Mouse (Mus musculus): ENCODE data around the gene Pde4c. TPM values are rescaled to one million over a fixed set of nuclear protein-coding genes. Genes with fewer than 3 reads are reported as not detected.

Pde4c gene
- polyA plus RNA-seq, 1 experiment from 2014 or later = 0.45 TPM

DNA sequence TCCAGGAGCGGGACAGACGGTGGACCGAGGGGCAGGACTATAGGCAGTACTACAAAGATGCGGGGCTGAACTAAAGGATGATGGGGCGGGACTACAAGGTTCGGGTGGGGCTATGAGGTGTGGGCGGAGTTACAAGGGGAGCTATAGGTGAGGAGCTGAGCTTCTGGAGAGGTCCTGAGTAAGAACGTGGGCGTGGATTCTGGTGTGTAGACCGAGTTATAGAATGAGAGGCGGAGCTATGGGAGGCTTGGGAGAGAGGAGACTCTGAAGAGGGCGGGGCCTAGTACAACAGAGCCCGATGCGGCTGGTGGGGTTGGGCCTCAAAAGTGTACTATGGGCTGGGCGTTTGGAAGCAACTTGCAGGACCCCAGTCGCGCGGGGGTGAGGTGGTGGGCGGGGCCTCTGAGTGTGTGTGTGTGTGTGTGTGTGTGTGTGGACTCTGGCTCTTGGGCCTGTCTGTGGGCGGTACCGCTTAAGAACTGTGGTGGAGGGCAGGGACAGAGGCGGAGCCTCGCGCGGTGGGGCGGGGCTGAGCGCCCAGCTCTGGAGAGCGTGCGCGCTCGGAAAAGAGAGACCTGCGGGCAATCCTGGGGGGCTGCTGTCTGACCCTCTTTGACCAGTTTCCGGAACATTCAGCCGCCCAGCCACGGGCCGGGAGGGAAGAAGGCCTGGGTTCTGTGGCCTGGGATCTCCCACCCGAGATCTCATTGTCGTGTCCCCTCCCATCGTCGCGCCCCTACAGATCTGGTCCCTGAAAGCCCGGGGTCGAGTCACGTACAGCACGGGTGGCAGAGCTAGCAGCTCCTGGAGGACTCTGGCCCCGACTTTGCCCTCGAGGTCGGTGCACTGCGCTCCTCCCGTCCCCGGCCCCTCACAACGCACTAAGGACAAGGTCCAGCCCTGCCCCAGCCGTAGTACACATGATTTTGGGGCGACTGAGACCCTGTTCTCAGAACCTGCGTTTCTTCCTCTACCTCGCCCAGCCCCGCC lies 73.9 kb downstream of the Pde4c start:
- Histone ChIP-seq H3K36me3 (no peaks in the 10 kb centered on the region), H3K27me3 (ENCODE audit: insufficient read depth, poor library complexity, severe bottlenecking) (peaks cover 89% of the 10 kb centered on the region), H3K4me1 (peaks cover 29% of the 10 kb centered on the region), H3K9me3 (no peaks in the 10 kb centered on the region), H3K27ac (peak overlapping the region; percentile 86), H3K4me3 (peak overlapping the region; percentile 68)
- DNase-seq (ENCODE audit: low spot score) = peak; percentile 97
- under 1% methylated on average over 56 of the region's 57 CpGs for WGBS

DNA sequence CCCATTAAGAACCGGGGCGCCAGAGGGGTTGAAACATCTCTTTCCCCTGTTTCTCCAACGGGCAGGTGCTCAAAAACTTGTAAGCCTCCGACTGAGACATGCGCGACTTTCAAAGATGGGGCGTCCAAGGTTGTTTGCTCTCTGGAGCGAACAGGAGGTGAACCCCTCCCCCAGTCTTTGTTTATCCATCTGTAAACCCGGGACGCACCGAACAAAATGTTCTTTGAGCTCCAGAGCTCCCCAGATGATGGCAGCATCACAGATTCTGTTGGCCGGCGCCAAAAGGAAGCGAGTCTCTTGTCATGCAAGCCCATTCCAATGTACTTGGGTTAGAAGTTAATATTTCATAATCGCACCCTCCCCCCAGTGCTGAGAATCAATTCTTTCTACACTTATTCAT lies 74.8 kb downstream of the Pde4c start:
- WGBS = 12% methylated on average over 15 of the region's 15 CpGs
- no peaks in the 10 kb centered on the region for H3K9me3 ChIP-seq
- DNase-seq (ENCODE audit: low spot score) = no peak
- H3K4me1 ChIP-seq = peaks cover 20% of the 10 kb centered on the region
- H3K27me3 ChIP-seq (ENCODE audit: insufficient read depth, poor library complexity, severe bottlenecking) = peaks cover 92% of the 10 kb centered on the region
- H3K4me3 ChIP-seq = peak overlapping the region; percentile 68
- H3K27ac ChIP-seq = no peak overlapping the region
- H3K36me3 ChIP-seq = no peaks in the 10 kb centered on the region

GRCm38 (mm10) chr8:70800648-70801047 lies 77.1 kb downstream of the Pde4c start:
- H3K9me3 ChIP-seq = no peaks in the 10 kb centered on the region
- no peaks in the 10 kb centered on the region for H3K36me3 ChIP-seq
- peaks cover 35% of the 10 kb centered on the region for H3K4me1 ChIP-seq
- 36% methylated on average over 10 of the region's 10 CpGs for WGBS
- no peak overlapping the region for H3K27ac ChIP-seq
- no peak for DNase-seq (ENCODE audit: low spot score)
- H3K27me3 ChIP-seq (ENCODE audit: insufficient read depth, poor library complexity, severe bottlenecking) = peaks cover 88% of the 10 kb centered on the region
- no peak overlapping the region for H3K4me3 ChIP-seq

Small RNA genes lying within 50 kb of the gene (microRNA-seq; reads per million reads assigned to microRNA genes)
- gene Mir7240 = 1.0 reads per million

Other genes with a start within 250 kb of the Pde4c start
- 15.6 and 15.7 TPM in 2 replicates for gene Klhl26, start 246.8 kb upstream of the Pde4c start, polyA plus RNA-seq (2016; fragmentation: Nextera tagmentation; extraction: Ambion mirVana)
- 1.2 and 3.6 TPM in 2 replicates for gene Tmem59l, start 236.4 kb upstream of the Pde4c start, polyA plus RNA-seq (2016; fragmentation: Nextera tagmentation; extraction: Ambion mirVana)
- gene Crlf1, start 230.6 kb upstream of the Pde4c start, polyA plus RNA-seq (2016; fragmentation: Nextera tagmentation; extraction: Ambion mirVana) = 1.8 and 3.2 TPM in 2 replicates
- gene Rex1bd, start 217.0 kb upstream of the Pde4c start, polyA plus RNA-seq (2016; fragmentation: Nextera tagmentation; extraction: Ambion mirVana) = 127 and 128 TPM in 2 replicates
- 751 and 801 TPM in 2 replicates for gene Uba52, start 212.9 kb upstream of the Pde4c start, polyA plus RNA-seq (2016; fragmentation: Nextera tagmentation; extraction: Ambion mirVana)
- 295 and 310 TPM in 2 replicates for gene Fkbp8, start 196.0 kb upstream of the Pde4c start, polyA plus RNA-seq (2016; fragmentation: Nextera tagmentation; extraction: Ambion mirVana)
- 67.0 and 68.3 TPM in 2 replicates for gene Kxd1, start 195.8 kb upstream of the Pde4c start, polyA plus RNA-seq (2016; fragmentation: Nextera tagmentation; extraction: Ambion mirVana)
- 15.8 and 18.5 TPM in 2 replicates for gene Ell, start 184.3 kb upstream of the Pde4c start, polyA plus RNA-seq (2016; fragmentation: Nextera tagmentation; extraction: Ambion mirVana)
- 192 and 214 TPM in 2 replicates for gene Isyna1, start 129.3 kb upstream of the Pde4c start, polyA plus RNA-seq (2016; fragmentation: Nextera tagmentation; extraction: Ambion mirVana)
- 67.3 and 107 TPM in 2 replicates for gene Ssbp4, start 114.8 kb upstream of the Pde4c start, polyA plus RNA-seq (2016; fragmentation: Nextera tagmentation; extraction: Ambion mirVana)
- gene Lrrc25, start 107.6 kb upstream of the Pde4c start, polyA plus RNA-seq (2016; fragmentation: Nextera tagmentation; extraction: Ambion mirVana) = 0.15 and 1.4 TPM in 2 replicates
- 0.43 and 1.6 TPM in 2 replicates for gene Gdf15, start 91.3 kb upstream of the Pde4c start, polyA plus RNA-seq (2016; fragmentation: Nextera tagmentation; extraction: Ambion mirVana)
- gene Pgpep1, start 63.3 kb upstream of the Pde4c start, polyA plus RNA-seq (2016; fragmentation: Nextera tagmentation; extraction: Ambion mirVana) = 38.0 and 42.0 TPM in 2 replicates
- gene Lsm4, start 50.5 kb upstream of the Pde4c start, polyA plus RNA-seq (2016; fragmentation: Nextera tagmentation; extraction: Ambion mirVana) = 344 and 410 TPM in 2 replicates
- gene Jund, start 24.8 kb upstream of the Pde4c start, polyA plus RNA-seq (2016; fragmentation: Nextera tagmentation; extraction: Ambion mirVana) = 76.3 and 116 TPM in 2 replicates
- gene Iqcn, start 20.3 kb upstream of the Pde4c start, polyA plus RNA-seq (2016; fragmentation: Nextera tagmentation; extraction: Ambion mirVana) = not detected in 2 replicates
- gene Gm3336, start 5.2 kb upstream of the Pde4c start, polyA plus RNA-seq (2016; fragmentation: Nextera tagmentation; extraction: Ambion mirVana) = not detected in 2 replicates
- gene Rab3a, start 31.0 kb downstream of the Pde4c start, polyA plus RNA-seq (2016; fragmentation: Nextera tagmentation; extraction: Ambion mirVana) = 11.2 and 14.2 TPM in 2 replicates
- 39.0 and 44.6 TPM in 2 replicates for gene Mpv17l2, start 37.2 kb downstream of the Pde4c start, polyA plus RNA-seq (2016; fragmentation: Nextera tagmentation; extraction: Ambion mirVana)
- gene Pik3r2, start 53.0 kb downstream of the Pde4c start, polyA plus RNA-seq (2016; fragmentation: Nextera tagmentation; extraction: Ambion mirVana) = 40.6 and 43.5 TPM in 2 replicates
- gene Mast3, start 81.3 kb downstream of the Pde4c start, polyA plus RNA-seq (2016; fragmentation: Nextera tagmentation; extraction: Ambion mirVana) = 7.9 and 9.3 TPM in 2 replicates
- 0.12 TPM in 1 of 2 replicates, not detected in the other for gene Il12rb1, start 84.7 kb downstream of the Pde4c start, polyA plus RNA-seq (2016; fragmentation: Nextera tagmentation; extraction: Ambion mirVana)
- 3.7 and 3.8 TPM in 2 replicates for gene Arrdc2, start 116.0 kb downstream of the Pde4c start, polyA plus RNA-seq (2016; fragmentation: Nextera tagmentation; extraction: Ambion mirVana)
- 1.1 and 1.6 TPM in 2 replicates for gene Kcnn1, start 139.5 kb downstream of the Pde4c start, polyA plus RNA-seq (2016; fragmentation: Nextera tagmentation; extraction: Ambion mirVana)
- gene Ccdc124, start 150.2 kb downstream of the Pde4c start, polyA plus RNA-seq (2016; fragmentation: Nextera tagmentation; extraction: Ambion mirVana) = 120 and 143 TPM in 2 replicates
- 0.07 and 0.29 TPM in 2 replicates for gene Slc5a5, start 169.0 kb downstream of the Pde4c start, polyA plus RNA-seq (2016; fragmentation: Nextera tagmentation; extraction: Ambion mirVana)
- 2,378 and 2,634 TPM in 2 replicates for gene Rpl18a, start 173.7 kb downstream of the Pde4c start, polyA plus RNA-seq (2016; fragmentation: Nextera tagmentation; extraction: Ambion mirVana)
- gene Map1s, start 182.2 kb downstream of the Pde4c start, polyA plus RNA-seq (2016; fragmentation: Nextera tagmentation; extraction: Ambion mirVana) = 49.6 and 58.4 TPM in 2 replicates